Comparison of ENCODE assay signal across 8 mouse cellular contexts in genomic region chr15:95804255-95804654, GRCm38 (mm10). TPM values are rescaled to one million over a fixed set of nuclear protein-coding genes. Genes with fewer than 3 reads are reported as not detected.
DNase-seq lines count a peak whose midpoint lies in the region; ATAC-seq lines count a peak whose summit lies in the region.

No protein-coding gene starts in this region.

- H3K4me2 ChIP-seq in hindbrain, embryonic 11.5 days (replicated peaks; ENCODE audit: low read depth, low read length) = no peak overlapping the region
- H3K4me2 ChIP-seq in limb, embryonic 11.5 days (ENCODE audit: low read depth, severe bottlenecking) = no peak overlapping the region

- ATAC-seq in hindbrain, embryonic 11.5 days (ENCODE audit: low FRiP score) = no peak
- no peak for ATAC-seq in limb, embryonic 11.5 days (ENCODE audit: insufficient number of reproducible peaks, low FRiP score, low TSS enrichment, low read depth)

- no peak overlapping the region for H3K4me3 ChIP-seq in hindbrain, embryonic 10.5 days
- H3K4me3 ChIP-seq in hindbrain, embryonic 11.5 days (ENCODE audit: low read depth, low read length) = no peak overlapping the region
- no peak overlapping the region for H3K4me3 ChIP-seq in limb, embryonic 11.5 days (ENCODE audit: low read depth, low read length)

- 0 out of 2 replicates have a peak overlapping the region, but pooled peaks have one; percentile 13 for H3K27ac ChIP-seq in hindbrain, embryonic 10.5 days
- no peak overlapping the region for H3K27ac ChIP-seq in hindbrain, embryonic 11.5 days (ENCODE audit: low read depth, low read length)
- H3K27ac ChIP-seq in limb, embryonic 11.5 days (replicated peaks; ENCODE audit: low read depth, low read length) = no peak overlapping the region

- no peak for DNase-seq in hindbrain, embryonic 10.5 days (ENCODE audit: low spot score)
- no peak for DNase-seq in hindbrain, embryonic 11.5 days (ENCODE audit: low spot score)
- peak; percentile 97 for DNase-seq in NIH3T3 (ENCODE audit: low read depth)
- peak; percentile 66 to 82 for DNase-seq in frontal cortex, adult 2 months (ENCODE audit: extremely low spot score in 1 of 2, low spot score in 1 of 2)
- DNase-seq in heart, postnatal 4 days = peak; percentile 51
- peak; percentile 35 for DNase-seq in limb, embryonic 11.5 days (ENCODE audit: low spot score)
- DNase-seq in right cerebral cortex, postnatal 10 days (ENCODE audit: low spot score in 2 of 2) = peak; percentile 50 to 52
- no peak for DNase-seq in thymus, postnatal 25 days

- WGBS in hindbrain, embryonic 10.5 days = 71% methylated on average over 7 of the region's 7 CpGs
- WGBS in hindbrain, embryonic 11.5 days = 61% methylated on average over 7 of the region's 7 CpGs
- 42% methylated on average over 7 of the region's 7 CpGs for WGBS in limb, embryonic 11.5 days

- H3K27me3 ChIP-seq in hindbrain, embryonic 10.5 days (ENCODE audit: insufficient read depth, poor library complexity, severe bottlenecking) = no peaks in the 10 kb centered on the region
- no peaks in the 10 kb centered on the region for H3K27me3 ChIP-seq in hindbrain, embryonic 11.5 days (ENCODE audit: control insufficient read depth, insufficient read depth, low read length)
- H3K27me3 ChIP-seq in limb, embryonic 11.5 days (ENCODE audit: control insufficient read depth, insufficient read depth, low read length) = no peaks in the 10 kb centered on the region

- peaks cover 36% of the 10 kb centered on the region for H3K4me1 ChIP-seq in hindbrain, embryonic 10.5 days (replicated peaks)
- 0 out of 2 replicates have a peak, but pooled peaks cover 4% of the 10 kb centered on the region for H3K4me1 ChIP-seq in hindbrain, embryonic 11.5 days (replicated peaks; ENCODE audit: control insufficient read depth, insufficient read depth, low read length)
- peaks cover 23% of the 10 kb centered on the region for H3K4me1 ChIP-seq in limb, embryonic 11.5 days (ENCODE audit: control insufficient read depth, insufficient read depth, low read length)

- no peaks in the 10 kb centered on the region for H3K9me3 ChIP-seq in hindbrain, embryonic 10.5 days
- H3K9me3 ChIP-seq in hindbrain, embryonic 11.5 days (ENCODE audit: control insufficient read depth, low read length) = no peaks in the 10 kb centered on the region
- no peaks in the 10 kb centered on the region for H3K9me3 ChIP-seq in limb, embryonic 11.5 days (ENCODE audit: control insufficient read depth, low read length)

- no peak overlapping the region for H3K9ac ChIP-seq in hindbrain, embryonic 11.5 days (ENCODE audit: low read depth, low read length)
- H3K9ac ChIP-seq in limb, embryonic 11.5 days (ENCODE audit: low read length) = no peak overlapping the region

- 0 out of 2 replicates have a peak, but pooled peaks cover 14% of the 10 kb centered on the region for H3K36me3 ChIP-seq in hindbrain, embryonic 10.5 days
- no peaks in the 10 kb centered on the region for H3K36me3 ChIP-seq in hindbrain, embryonic 11.5 days (ENCODE audit: control insufficient read depth, insufficient read depth, low read length)
- H3K36me3 ChIP-seq in limb, embryonic 11.5 days (ENCODE audit: control insufficient read depth, insufficient read depth, low read length) = no peaks in the 10 kb centered on the region

RNA-seq across cellular contexts. Expression of gene Ano6, which starts 13.6 kb away (rescaled TPM):
- 31.1 and 31.5 TPM in 2 replicates for polyA plus RNA-seq in hindbrain, embryonic 10.5 days (2016; fragmentation: Nextera tagmentation; extraction: Ambion mirVana)
- polyA plus RNA-seq in hindbrain, embryonic 11.5 days (2014; fragmentation: Nextera tagmentation; extraction: Ambion mirVana) = 33.5 and 37.2 TPM in 2 replicates
- 23.8 and 27.7 TPM in 2 replicates for polyA plus RNA-seq in frontal cortex, adult 2 months (2012; rRNA removed)
- total RNA-seq in heart, postnatal 4 days (2021) = 10 to 100 TPM; 43.2 to 46.6 TPM
- polyA plus RNA-seq in limb, embryonic 11.5 days (2014; fragmentation: Nextera tagmentation; extraction: Ambion mirVana) = 41.9 and 51.3 TPM in 2 replicates

Comparison
In these comparisons a context has a peak if more than half of its experiments do, and no peak if none do; other contexts are left out.
1. DNase-seq: peak in NIH3T3 (single experiment), frontal cortex, adult 2 months (2 of 2), heart, postnatal 4 days (single experiment), limb, embryonic 11.5 days (single experiment) and right cerebral cortex, postnatal 10 days (2 of 2); none in hindbrain, embryonic 10.5 days (single experiment), hindbrain, embryonic 11.5 days (single experiment) and thymus, postnatal 25 days (single experiment).